Mouse (Mus musculus) activated CD4-positive, CD25-positive, alpha-beta regulatory T cell, adult 4 months (primary cell): ENCODE results near the gene Csrp3. TPM values are rescaled to one million over a fixed set of nuclear protein-coding genes. Genes with fewer than 3 reads are reported as not detected.

Experiments
- ATAC-seq: one replicate; pipeline ENCODE4 v1.8.0; 2017
- polyA plus RNA-seq, 2 experiments: library from polyadenylated mRNA; unstranded; fragments of 100-300 nt; shearing (Covaris generic); gene quantifications; one replicate each; pipeline ENCODE4 v1.2.1; 2017

Csrp3 gene
- polyA plus RNA-seq, 2 experiments from 2014 or later: not detected

DNA sequence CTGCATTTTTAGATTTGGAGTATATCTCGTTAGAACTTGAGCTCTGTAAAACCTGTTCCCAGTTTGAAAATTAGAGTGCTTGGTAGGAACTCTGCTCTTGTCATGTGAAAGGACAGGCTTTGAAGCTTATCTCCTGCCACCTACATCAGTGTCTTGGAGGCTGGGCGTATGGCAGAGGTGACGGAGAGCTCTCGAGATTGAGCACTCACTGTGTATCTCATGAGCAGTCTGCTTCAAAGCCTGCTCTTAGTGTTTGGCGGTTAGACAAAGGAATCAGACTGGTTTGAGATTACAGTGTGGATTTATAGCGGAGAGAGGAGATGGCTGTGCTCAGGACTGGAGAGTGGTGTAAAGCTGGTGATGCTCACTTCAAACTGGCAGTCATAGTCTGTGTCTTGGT, 22.7 kb downstream of the Csrp3 start:
- no peak for ATAC-seq

DNA sequence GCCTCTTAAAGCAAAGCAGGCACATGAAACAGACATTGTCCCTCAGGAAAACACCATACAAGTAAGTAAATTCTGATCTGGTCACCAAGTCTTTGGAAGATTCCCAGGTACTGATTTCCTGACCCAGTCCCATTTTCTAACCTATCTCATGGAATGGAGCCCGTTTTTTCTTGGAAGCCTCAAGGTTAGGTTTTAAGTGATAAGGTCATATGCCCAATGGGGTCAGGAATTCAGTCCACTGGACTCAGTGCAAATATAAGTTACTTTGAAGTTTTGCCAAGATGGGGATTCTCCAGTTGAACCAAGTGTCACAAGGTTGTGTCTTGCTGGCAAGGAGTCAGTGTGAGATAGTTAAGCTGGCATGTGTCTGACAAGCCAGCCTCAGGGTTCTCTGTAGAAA, 23.2 kb downstream of the Csrp3 start:
- ATAC-seq: no peak

DNA sequence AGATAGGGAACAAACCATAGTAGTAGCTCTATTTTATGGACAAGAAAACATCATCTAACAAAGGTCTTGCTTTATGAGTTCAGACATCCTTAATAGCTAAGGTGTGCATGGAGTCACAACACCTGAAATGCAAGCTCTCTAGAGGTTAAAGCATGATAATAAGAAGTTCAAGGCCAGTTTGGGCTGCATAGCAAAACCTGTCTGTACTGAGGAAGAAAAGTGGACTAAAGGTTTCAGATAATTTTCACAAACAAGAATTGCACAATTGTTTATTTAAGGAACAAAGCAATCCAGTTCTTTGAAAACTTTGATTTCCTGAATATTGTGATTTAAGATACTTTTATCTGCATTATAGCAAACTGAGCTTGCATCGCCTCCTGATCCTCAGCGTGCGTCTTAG, 24.2 kb downstream of the Csrp3 start:
- no peak for ATAC-seq

DNA sequence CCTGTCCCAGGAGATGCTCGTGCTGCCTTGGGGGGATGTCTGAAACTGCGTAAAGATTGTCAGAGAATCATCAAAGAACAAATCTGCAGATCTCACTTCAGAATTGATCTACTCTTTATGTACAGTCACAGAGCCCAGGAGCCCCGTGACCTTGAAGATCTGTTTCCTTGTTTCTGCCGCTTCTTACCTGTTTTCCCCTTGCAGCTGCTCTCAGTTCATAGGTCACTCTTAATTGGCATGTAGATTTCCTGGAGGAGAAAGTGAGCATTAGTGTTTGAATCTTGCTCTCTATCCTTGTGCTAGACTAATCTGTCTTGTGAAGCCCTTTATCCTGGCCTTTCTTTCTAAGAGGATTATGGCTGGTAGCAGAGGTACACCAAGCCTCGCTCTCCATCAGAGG, 26.2 kb downstream of the Csrp3 start:
- ATAC-seq: no peak

DNA sequence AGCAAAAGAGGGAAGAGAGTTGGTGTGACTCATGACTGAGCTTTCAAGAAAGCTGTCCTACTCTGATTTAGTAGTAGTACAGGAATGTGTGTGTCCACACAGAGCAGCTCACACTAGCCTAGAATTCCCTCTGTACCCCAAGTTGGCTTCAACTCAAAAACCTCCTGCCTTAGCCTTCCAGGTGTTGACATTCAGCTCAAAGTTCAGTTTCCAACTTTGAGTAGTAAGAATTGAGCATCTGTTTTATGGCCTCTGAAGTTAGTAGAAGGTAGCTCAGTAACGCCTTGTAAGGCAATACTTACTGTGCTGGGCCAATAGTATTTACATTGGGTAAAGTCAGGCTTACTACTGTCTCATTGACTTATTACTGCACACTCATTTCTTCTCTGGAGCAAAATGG, 34.2 kb downstream of the Csrp3 start:
- ATAC-seq: no peak

DNA sequence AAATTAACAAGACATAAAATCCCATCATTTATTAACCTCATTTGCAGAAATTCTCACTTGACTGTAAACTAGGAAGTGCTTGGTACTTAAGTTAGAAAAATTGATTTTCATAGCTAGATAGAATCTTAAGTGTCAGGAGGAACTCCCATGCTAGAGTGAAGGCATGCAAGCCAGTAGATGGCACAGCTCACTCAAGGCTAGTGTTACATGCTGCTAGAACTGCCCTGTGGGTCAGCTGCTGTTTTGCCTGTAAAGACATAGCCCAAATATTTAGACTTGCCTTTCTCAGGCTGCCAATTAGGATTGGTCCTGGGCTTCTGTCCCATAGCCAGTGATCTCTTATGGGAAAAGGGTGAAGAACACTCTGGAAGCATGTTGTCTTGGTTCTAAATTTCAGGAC, 35.5 kb downstream of the Csrp3 start:
- ATAC-seq: no peak

DNA sequence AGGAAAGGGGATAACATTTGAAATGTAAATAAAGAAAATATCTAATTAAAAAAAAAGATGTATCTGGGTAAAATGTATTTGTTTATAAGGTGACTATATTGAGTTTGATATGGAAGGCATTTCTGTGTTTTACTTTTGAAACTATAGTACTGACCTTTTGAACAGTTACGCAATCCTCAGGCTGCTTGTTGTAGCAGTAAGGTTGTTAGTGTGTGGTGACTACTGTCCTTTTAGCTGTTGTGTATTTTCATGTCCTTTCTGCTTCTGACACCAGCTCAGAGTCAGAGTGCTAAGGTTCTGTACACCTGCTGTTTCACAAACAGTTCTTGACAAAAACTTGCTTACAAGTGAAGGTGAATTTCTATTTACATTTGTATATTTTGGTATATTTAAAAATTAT, 37.2 kb downstream of the Csrp3 start:
- ATAC-seq: no peak

DNA sequence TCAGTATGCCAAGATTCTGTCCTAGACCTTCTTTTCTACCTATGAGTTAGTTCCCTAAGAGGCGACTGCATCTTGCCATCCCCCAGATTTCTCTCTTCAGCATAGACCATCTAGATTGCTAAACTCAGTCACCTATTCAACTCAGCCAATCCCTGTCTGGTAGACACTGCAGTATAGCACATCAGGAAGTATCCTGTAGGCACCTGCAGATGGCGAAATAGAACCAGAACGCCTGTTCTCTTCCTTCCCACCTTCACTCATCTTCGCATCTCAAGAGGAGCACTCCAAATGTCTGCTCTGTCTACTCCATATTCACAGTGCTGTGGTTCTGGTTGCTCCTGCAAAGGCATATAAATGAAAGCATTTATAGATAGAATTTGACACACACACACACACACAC, 41.2 kb downstream of the Csrp3 start:
- ATAC-seq: no peak

DNA sequence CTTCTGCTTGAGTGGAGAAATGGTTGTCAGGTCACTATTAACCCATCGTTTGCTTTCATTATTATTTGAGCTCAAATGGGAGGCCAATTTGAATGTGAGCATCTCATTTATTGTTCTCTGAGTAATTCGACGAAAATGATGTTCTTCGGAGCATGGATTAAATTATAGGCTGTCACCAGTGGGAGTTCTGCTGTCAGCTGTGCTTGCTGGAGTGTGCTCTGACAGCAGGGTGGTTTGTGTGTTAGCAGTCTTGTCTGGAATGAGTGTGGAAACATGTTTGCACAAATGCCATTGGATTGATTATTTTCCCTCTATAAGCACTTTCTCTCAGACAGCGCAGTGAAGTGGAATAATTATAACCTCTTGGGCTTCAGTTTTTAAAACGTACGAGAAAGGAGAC, 44.5 kb downstream of the Csrp3 start:
- no peak for ATAC-seq

DNA sequence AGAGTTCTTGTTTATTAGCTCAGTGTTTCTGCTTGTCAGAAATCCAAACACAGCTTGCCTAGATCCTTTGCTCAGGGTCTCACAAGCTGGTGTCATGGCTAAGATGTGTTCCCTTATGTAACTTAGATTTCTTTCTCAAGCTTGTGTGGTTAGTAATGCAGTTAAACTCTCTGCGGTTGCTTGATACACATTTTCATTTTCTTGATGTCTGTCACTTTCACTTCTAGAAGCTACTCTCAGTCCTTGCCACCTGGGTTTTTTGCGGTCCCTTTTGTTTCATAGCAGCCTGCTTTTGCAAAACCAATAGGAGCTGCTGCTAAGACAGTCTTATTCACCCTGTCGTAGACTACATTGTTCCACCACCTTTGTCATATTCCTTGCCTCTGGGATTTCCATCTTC, 52.7 kb downstream of the Csrp3 start:
- peak; percentile 88 for ATAC-seq

DNA sequence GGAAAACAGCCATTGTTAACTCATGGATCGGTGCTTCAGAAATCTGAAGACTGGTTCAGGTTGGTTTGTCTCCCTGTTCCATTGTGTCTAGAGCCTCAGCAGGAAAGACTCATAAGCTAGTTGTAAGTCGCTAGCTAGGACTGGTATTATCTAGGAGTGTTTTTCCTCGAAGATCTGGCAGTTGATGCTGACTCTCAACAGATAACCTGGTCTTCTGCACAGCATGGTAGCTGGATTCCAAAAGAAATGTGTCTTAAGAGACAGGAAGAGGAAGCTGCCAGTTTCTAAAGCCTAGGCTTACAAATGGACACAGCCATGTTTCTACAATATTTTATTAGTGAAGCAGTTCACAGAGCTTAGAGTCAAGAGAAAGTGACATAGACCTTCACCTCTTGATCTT, 56.4 kb downstream of the Csrp3 start:
- ATAC-seq: no peak

DNA sequence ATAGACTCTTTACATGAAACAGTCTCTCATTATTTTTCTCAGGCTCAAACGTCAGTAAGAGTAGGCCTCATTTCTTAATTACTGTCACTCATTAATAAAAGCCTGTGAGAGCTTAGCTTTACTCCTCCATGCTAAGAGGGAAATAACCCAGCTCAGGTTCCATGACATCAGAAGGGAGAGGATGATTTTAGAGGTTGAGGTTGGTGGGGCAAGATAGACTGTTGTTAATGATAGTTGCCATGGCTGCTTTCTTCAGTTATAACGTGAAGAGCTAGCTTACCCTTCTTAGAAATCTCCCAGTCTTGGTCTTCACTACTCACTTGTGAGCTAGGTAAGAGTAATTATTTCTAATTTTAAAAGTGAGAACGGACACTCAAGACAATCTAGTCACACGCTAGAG, 57.7 kb downstream of the Csrp3 start:
- ATAC-seq: no peak

DNA sequence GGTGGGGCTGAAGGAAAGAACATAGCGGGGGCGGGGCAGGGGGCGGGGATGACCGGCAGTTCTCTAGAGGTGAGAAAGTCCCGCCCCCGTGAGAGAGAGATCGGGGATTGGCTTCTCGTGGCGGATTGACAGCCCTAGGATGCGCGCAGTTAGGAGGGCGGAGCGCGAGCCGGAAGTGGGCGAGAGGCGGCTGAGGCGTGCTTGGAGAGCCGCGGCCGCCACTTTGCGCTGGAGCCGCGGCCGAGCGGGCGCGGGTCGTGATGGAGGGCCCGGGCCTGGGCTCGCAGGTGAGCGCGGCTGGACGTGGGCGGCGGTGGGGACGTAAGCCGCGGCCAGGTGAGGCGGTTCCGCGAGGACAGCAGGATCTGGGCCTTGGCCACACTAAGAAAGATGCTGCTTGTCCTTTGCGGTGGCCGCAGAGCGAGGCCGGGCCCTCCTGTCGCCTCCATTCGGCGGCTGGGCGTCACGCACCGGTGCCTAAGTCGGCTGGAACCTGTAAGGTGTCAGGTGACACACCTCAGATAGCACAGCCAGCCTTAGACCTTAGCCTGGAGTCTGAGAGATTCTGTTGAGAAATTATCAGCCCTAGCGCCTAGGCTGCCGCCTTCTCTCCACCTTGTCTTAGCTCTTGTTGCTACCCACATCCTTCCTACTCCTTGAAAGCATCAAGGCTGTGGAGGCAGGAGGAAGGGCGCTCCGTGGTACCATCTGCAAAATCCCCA, 58.8 kb downstream of the Csrp3 start, which contains the start of gene Zdhhc13:
TSS of gene Zdhhc13 (plus strand) at position 153 of the 722 bp plus-strand sequence.
- ATAC-seq: peak; percentile 98

DNA sequence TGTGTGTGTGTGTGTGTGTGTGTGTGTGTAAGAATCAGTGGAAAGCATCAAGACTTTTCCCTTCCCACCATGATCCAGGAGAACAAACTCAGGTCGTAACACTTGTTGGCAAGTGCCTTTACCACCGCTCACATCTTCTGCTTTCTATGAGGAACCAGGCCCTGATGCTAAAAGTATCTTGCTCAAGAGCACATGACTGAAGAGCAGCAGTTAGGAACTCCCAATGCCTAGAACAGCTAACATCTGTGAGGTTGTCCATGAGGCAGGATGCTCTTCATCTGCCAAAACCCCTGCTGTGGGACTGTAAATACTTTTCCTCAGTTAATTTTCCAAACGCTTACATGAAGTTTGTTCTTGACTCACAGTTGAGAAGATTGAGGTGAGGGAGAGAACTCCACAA, 59.5 kb downstream of the Csrp3 start:
- ATAC-seq: no peak

DNA sequence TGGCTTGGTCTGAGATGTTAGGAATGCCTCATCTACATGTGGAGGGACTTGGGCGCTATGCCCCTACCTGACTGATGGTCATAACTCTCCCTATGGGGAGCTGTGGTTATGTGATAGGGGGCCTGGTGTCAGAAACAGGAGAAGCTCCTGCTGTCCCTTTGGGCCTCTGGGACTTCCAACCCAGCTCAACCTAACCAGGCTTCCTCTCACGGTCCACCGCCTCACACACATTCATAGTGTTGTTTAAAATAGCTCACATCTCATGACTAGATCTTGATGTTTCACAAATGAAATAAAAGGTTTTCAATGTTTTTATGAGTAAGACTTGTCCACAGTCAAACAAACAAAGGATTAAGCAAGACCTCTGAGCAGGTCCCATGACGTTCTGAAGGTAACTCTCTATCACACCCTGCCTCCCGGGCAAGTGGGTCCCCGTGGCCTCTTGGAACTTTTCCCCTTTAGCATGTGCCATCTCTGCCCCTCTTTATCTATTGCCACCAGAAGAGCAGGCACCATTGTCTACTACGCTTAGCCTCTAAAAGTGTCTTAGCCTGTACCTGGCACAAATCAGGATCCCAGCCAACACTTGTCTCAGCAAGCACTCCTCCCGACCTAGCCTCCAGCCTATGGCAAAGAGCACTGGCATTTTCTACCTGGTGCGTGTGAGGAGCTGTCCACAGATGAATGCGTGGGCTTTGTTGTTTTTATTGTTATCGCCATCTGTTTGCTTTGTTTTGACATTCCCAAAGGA, 62.9 kb downstream of the Csrp3 start:
- no peak for ATAC-seq

DNA sequence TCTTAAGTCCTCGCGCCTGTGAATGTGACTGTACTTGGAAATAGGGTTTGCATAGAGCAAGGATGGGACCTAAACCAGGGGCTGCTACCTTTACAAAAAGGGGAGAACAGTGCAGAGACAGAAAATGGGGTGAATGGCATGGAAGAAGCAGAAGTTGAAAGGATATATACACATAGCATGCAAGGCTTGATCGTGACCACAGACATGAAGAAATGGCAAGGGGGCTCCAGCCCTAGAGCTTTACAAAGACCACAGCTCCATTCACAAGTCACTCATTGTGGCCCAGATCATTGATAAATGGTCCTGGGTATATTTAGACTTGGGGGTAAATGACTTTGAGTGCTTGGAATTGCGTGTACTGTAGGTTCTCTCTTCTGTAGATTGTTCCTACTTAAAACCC, 65.4 kb downstream of the Csrp3 start:
- ATAC-seq: no peak

Other genes starting within 250 kb of the Csrp3 start
- gene Mrgprb3, start 204.2 kb downstream of the Csrp3 start, polyA plus RNA-seq: not detected
- 10 to 100 TPM; 19.0 to 25.9 TPM for gene Zdhhc13, start 59.0 kb downstream of the Csrp3 start, polyA plus RNA-seq
- 1 to 10 TPM; 3.2 to 7.5 TPM for gene E2f8, start 33.6 kb upstream of the Csrp3 start, polyA plus RNA-seq
- gene Nav2, start 60.7 kb upstream of the Csrp3 start, polyA plus RNA-seq: 10 to 100 TPM; 14.2 to 16.6 TPM